Mouse (Mus musculus) ES-Bruce4 (cell line): ENCODE measurements around the gene Cc2d2a.

ENCODE experiments used
- CTCF ChIP-seq: IDR thresholded peaks from one replicate; pipeline ENCODE4 v1.8.1; 2011; ENCODE audit warnings: low read depth, low read length
- POLR2A ChIP-seq: IDR thresholded peaks from one replicate; pipeline ENCODE4 v1.8.1; 2011; ENCODE audit warnings: low read length; ENCODE audit not compliant: insufficient read depth

DNA sequence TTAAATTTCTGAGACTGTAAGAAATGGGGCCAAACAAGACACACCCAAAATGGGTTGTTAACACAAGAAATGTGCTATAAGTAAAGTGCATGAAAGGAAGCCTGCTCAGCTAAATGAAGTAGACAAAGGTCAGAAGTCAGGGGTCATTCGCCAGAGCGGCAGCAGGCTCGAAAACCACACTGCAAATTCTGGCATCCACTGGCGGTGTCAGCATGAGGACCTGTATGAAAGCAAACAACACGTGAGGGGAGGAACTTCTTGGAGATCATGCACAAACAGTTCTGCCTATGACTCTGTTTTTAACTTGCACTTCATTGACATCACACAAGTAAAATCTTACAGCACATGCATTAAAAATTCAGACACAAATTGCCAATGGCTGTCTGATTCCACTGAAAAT is 83.0 kb downstream of the Cc2d2a start:
- TF ChIP-seq CTCF (no peak), POLR2A (no peak)
